In the genomic region with DNA sequence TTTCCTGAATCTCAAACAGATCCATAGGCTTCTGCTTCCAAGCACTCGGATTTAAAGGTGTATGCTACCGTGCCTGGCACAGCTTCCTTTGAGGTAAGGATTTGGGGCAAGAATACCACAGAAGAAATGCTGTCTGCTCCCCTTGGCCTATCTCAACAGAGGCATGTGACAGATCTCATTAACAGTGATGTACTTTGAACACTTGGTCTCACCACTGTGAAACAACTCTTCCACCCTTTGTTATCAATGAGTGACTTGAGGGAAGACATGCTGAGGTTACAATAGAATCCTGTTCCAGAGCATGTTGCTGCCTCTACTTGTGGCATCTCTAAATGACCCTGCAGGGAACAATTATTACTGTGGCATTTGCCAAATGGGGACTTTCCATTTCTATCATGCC, we compare ENCODE assay signal across 26 mouse cellular contexts.
"Had no signal": no experiment of that assay in that cellular context is flagged by ENCODE, and none has a peak within 500 bp of the region (broad histone marks: within the 10 kb centered on the region; RNA-seq: fewer than 3 reads in every experiment).

No protein-coding gene starts in this region.

- ATAC-seq: hindbrain, embryonic 16.5 days; inflammation-experienced regulatory T-cells, adult 6 months; liver, embryonic 12.5 days had no signal

- DNase-seq: gastrocnemius, adult 2 months; gastrocnemius, postnatal 10 days; gastrocnemius, postnatal 25 days; heart, adult 18-20 months; heart, postnatal 10 days; heart, postnatal 4 days; kidney, adult 11 months; kidney, adult 2 months; kidney, adult 9 months; kidney, postnatal 14 days; kidney, postnatal 36 days; layer of hippocampus, adult 9-11 months; layer of hippocampus, postnatal 36 days; left cerebral cortex, postnatal 4 days had no signal

- H3K27me3 ChIP-seq: heart, embryonic 12.5 days; hindbrain, embryonic 12.5 days; kidney, embryonic 15.5 days; limb, embryonic 13.5 days; limb, embryonic 15.5 days; liver, embryonic 12.5 days had no signal

- H3K4me1 ChIP-seq: heart, embryonic 10.5 days; hindbrain, embryonic 12.5 days; kidney, embryonic 15.5 days; limb, embryonic 13.5 days; limb, embryonic 15.5 days; liver, embryonic 12.5 days had no signal

- H3K9ac ChIP-seq: heart, embryonic 12.5 days; hindbrain, embryonic 12.5 days; hindbrain, embryonic 14.5 days; kidney, embryonic 15.5 days; limb, embryonic 13.5 days; limb, embryonic 15.5 days; liver, embryonic 12.5 days had no signal

- H3K4me2 ChIP-seq: heart, embryonic 12.5 days; hindbrain, embryonic 12.5 days; hindbrain, embryonic 14.5 days; kidney, embryonic 15.5 days; limb, embryonic 13.5 days; limb, embryonic 15.5 days; liver, embryonic 12.5 days had no signal

- H3K36me3 ChIP-seq: heart, embryonic 10.5 days; heart, embryonic 12.5 days; hindbrain, embryonic 10.5 days; hindbrain, embryonic 12.5 days; kidney, embryonic 15.5 days; limb, embryonic 13.5 days; limb, embryonic 15.5 days; liver, embryonic 12.5 days had no signal

- H3K27ac ChIP-seq: gastrocnemius, adult 2 months; heart, embryonic 10.5 days; hindbrain, embryonic 10.5 days; hindbrain, embryonic 12.5 days; hindbrain, embryonic 14.5 days; kidney, embryonic 15.5 days; kidney, postnatal 0 days; limb, embryonic 13.5 days; limb, embryonic 15.5 days; liver, embryonic 12.5 days had no signal

- H3K4me3 ChIP-seq: gastrocnemius, adult 2 months; heart, embryonic 10.5 days; heart, embryonic 12.5 days; hindbrain, embryonic 10.5 days; hindbrain, embryonic 12.5 days; kidney, embryonic 15.5 days; limb, embryonic 13.5 days; limb, embryonic 15.5 days; liver, embryonic 12.5 days had no signal

- H3K9me3 ChIP-seq: heart, embryonic 10.5 days; heart, embryonic 12.5 days; hindbrain, embryonic 10.5 days; hindbrain, embryonic 12.5 days; kidney, embryonic 15.5 days; limb, embryonic 13.5 days; limb, embryonic 15.5 days; liver, embryonic 12.5 days had no signal
